Mouse (Mus musculus): ENCODE measurements around the gene Trim14. TPM values are rescaled to one million over a fixed set of nuclear protein-coding genes. Genes with fewer than 3 reads are reported as not detected.
A peak's percentile ranks its signal among the peaks of the same experiment; 100 is the strongest.
"Not testable (repeated sequence)": the region's sequence is repeated elsewhere in the genome, so short reads cannot be mapped to it uniquely, and the experiment has no call there.

Trim14 gene
- 17.7 and 43.5 TPM in 2 replicates for total RNA-seq (2017)

DNA sequence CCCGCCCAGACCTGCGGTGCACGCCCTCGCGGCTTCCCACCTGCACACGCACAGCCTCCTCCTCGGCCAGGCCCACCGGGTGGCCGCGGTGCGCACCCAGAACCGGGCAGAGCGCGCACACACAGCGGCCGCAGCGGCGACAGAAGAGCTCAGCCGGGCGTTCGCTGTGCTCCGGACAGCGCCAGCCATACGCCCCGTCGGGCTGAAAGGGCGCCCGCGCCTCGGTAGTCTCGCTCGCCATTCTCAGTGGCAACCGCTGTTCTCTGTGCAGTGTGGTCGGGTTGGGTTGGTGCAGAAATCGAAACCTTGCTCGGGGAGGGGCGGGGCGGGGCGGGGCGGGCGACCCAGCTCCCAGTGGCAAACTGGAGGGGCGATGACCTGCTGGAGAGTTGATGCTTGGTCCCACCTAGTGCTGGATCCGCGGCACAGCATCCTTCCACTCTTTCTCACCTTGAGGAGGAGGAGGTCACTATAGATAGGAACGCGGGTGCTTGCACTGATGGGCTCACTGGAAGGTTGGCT lies at the start of gene Trim14:
Gene Trim14, minus strand, starts transcription at position 302 of the 522 bp plus-strand sequence.
- ATAC-seq (replicated peaks in 1 of 2; ENCODE audit: insufficient read depth in 1 of 2, low FRiP score in 2 of 2, low TSS enrichment in 1 of 2, low read depth in 1 of 2, poor library complexity in 2 of 2, severe bottlenecking in 2 of 2) = peak; percentile 75 to 76

- no peak for ATAC-seq (replicated peaks in 1 of 2; ENCODE audit: insufficient read depth in 1 of 2, low FRiP score in 2 of 2, low TSS enrichment in 1 of 2, low read depth in 1 of 2, poor library complexity in 2 of 2, severe bottlenecking in 2 of 2)
Observed at GRCm38 (mm10) chr4:46585041-46585810, 49.3 kb upstream of the Trim14 start.

- ATAC-seq (replicated peaks in 1 of 2; ENCODE audit: insufficient read depth in 1 of 2, low FRiP score in 2 of 2, low TSS enrichment in 1 of 2, low read depth in 1 of 2, poor library complexity in 2 of 2, severe bottlenecking in 2 of 2) = not testable (repeated sequence)
Observed at GRCm38 (mm10) chr4:46584536-46584935, 48.6 kb upstream of the Trim14 start.

- ATAC-seq (replicated peaks in 1 of 2; ENCODE audit: insufficient read depth in 1 of 2, low FRiP score in 2 of 2, low TSS enrichment in 1 of 2, low read depth in 1 of 2, poor library complexity in 2 of 2, severe bottlenecking in 2 of 2) = peak; percentile 35 to 57; a peak in 3 of 4 replicates
Observed at GRCm38 (mm10) chr4:46584084-46584483, 48.1 kb upstream of the Trim14 start.

- ATAC-seq (replicated peaks in 1 of 2; ENCODE audit: insufficient read depth in 1 of 2, low FRiP score in 2 of 2, low TSS enrichment in 1 of 2, low read depth in 1 of 2, poor library complexity in 2 of 2, severe bottlenecking in 2 of 2) = not testable (repeated sequence)
Observed at GRCm38 (mm10) chr4:46582024-46582423, 46.1 kb upstream of the Trim14 start.

DNA sequence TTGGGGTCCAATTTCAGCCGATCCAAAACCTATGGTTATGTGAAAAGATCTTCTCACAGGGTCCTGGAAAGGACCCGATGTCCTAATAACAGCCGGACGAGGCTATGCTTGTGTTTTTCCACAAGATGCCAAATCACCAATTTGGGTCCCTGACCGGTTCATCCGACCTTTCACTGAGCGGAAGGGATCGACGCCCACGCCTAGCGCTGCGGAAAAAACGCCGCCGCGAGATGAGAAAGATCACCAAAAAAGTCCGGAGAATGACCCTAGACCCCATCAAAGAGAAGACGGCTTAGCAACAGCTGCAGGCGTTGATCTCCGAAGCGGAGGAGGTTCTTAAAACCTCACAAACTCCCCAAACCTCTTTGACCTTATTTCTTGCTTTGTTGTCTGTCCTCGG lies 45.6 kb upstream of the Trim14 start:
- ATAC-seq (replicated peaks in 1 of 2; ENCODE audit: insufficient read depth in 1 of 2, low FRiP score in 2 of 2, low TSS enrichment in 1 of 2, low read depth in 1 of 2, poor library complexity in 2 of 2, severe bottlenecking in 2 of 2) = not testable (repeated sequence)

DNA sequence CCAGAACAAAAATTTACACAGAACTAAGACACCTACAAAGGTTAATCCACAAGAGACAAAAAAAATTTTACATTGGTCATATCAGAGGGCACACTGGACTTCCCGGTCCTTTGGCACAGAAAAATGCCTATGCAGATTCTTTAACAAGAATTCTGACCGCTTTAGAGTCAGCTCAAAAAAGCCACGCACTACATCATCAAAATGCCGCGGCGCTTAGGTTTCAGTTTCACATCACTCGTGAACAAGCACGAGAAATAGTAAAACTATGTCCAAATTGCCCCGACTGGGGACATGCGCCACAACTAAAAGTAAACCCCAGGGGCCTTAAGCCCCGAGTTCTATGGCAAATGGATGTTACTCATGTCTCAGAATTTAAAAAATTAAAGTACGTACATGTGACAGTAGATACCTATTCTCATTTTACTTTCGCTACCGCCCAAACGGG lies 44.9 kb upstream of the Trim14 start:
- not testable (repeated sequence) for ATAC-seq (replicated peaks in 1 of 2; ENCODE audit: insufficient read depth in 1 of 2, low FRiP score in 2 of 2, low TSS enrichment in 1 of 2, low read depth in 1 of 2, poor library complexity in 2 of 2, severe bottlenecking in 2 of 2)

- not testable (repeated sequence) for ATAC-seq (replicated peaks in 1 of 2; ENCODE audit: insufficient read depth in 1 of 2, low FRiP score in 2 of 2, low TSS enrichment in 1 of 2, low read depth in 1 of 2, poor library complexity in 2 of 2, severe bottlenecking in 2 of 2)
Observed at GRCm38 (mm10) chr4:46578796-46579346, 42.9 kb upstream of the Trim14 start.

DNA sequence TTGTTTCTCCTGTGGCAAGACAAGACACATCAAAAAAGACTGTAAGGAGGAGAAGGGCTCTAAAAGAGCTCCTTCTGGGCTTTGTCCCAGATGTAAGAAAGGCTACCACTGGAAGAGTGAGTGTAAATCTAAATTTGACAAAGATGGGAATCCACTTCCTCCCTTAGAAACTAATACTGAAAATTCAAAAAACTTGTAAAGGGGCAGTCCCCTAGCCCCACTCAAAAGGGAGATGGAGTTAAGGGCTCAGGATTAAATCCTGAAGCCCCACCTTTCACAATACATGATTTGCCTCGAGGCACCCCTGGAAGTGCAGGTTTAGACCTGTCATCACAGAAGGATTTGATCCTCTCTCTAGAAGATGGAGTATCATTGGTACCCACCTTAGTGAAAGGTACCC lies 42.3 kb upstream of the Trim14 start:
- ATAC-seq (replicated peaks in 1 of 2; ENCODE audit: insufficient read depth in 1 of 2, low FRiP score in 2 of 2, low TSS enrichment in 1 of 2, low read depth in 1 of 2, poor library complexity in 2 of 2, severe bottlenecking in 2 of 2) = no peak

DNA sequence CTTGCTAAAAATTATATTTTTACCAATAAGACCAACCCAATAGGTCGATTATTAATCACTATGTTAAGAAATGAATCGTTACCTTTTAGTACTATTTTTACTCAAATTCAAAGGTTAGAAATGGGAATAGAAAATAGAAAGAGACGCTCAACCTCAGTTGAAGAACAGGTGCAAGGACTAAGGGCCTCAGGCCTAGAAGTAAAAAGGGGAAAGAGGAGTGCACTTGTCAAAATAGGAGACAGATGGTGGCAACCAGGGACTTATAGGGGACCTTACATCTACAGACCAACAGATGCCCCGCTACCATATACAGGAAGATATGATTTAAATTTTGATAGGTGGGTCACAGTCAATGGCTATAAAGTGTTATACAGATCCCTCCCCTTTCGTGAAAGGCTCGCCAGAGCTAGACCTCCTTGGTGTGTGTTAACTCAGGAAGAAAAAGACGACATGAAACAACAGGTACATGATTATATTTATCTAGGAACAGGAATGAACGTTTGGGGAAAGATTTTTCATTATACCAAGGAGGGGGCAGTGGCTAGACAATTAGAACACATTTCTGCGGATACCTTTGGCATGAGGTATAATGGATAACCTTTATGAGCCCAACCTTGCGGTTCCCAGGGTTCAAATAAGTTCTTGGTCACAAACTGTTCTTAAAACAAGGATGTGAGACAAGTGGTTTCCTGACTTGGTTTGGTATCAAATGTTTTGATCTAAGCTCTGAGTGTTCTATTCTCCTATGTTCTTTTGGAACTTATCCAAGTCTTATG lies 39.8 kb upstream of the Trim14 start:
- ATAC-seq (replicated peaks in 1 of 2; ENCODE audit: insufficient read depth in 1 of 2, low FRiP score in 2 of 2, low TSS enrichment in 1 of 2, low read depth in 1 of 2, poor library complexity in 2 of 2, severe bottlenecking in 2 of 2) = peak; percentile 35 to 65; a peak in 3 of 4 replicates

GRCm38 (mm10) chr4:46574841-46575240 lies 38.9 kb upstream of the Trim14 start:
- peak in 1 of 2 experiments; percentile 14; a peak in 1 of 4 replicates for ATAC-seq (replicated peaks in 1 of 2; ENCODE audit: insufficient read depth in 1 of 2, low FRiP score in 2 of 2, low TSS enrichment in 1 of 2, low read depth in 1 of 2, poor library complexity in 2 of 2, severe bottlenecking in 2 of 2)

DNA sequence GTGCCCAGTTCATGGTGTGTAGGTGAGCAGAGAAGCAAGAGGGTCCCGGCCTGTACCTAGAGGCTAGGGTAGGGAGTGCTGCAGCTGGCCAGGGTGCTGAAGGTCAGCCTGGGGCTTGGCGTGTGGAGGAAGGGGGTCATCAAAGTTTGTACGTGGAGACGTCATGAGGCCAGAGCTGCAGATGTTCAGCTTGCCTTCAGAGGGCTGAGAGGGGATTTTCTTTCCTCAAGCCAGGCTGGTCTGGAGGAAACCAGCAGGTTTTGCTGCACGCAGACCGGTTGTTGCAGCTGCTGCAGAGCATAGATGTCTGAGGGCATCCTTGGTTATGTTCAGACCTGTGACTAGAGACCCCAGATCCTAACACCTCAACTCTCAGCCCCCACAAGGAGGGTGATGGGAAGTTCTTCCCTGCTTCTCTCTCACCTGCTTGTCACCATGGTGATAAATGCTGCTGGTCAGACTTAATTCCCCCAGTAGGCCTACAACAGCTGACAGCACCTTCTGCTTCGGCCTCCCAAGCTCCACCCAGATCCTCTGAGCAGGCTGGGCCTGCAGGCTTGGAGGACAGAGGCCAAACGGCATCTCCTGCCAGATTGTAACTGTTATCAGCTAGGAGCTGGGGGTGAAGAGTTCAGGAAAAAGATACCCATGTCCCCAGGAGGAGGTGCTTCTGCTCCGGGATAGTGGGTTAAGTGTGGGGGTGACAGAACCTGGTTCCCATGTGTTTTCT lies 38.2 kb upstream of the Trim14 start:
- peak in 1 of 2 experiments; percentile 16; a peak in 2 of 4 replicates for ATAC-seq (replicated peaks in 1 of 2; ENCODE audit: insufficient read depth in 1 of 2, low FRiP score in 2 of 2, low TSS enrichment in 1 of 2, low read depth in 1 of 2, poor library complexity in 2 of 2, severe bottlenecking in 2 of 2)

DNA sequence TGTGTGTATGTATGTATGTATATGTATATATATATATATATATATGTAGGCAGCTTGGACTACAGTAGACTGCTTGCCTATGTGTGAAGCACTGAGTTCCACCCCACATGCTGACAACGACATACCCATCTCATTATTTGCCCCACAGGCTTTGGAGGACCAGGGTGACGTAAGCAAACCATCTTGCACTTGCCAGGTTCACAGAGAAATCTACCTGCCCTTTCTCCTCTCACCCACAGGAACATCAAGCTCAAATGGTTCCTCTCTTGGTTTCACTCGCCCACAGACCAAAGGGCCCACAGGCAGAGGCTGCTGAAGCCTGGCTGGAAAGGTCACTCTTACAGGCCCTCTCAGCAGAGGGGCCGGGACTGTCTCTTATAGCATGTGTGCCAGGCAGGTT lies 36.7 kb upstream of the Trim14 start:
- no peak for ATAC-seq (replicated peaks in 1 of 2; ENCODE audit: insufficient read depth in 1 of 2, low FRiP score in 2 of 2, low TSS enrichment in 1 of 2, low read depth in 1 of 2, poor library complexity in 2 of 2, severe bottlenecking in 2 of 2)

- ATAC-seq (replicated peaks in 1 of 2; ENCODE audit: insufficient read depth in 1 of 2, low FRiP score in 2 of 2, low TSS enrichment in 1 of 2, low read depth in 1 of 2, poor library complexity in 2 of 2, severe bottlenecking in 2 of 2) = no peak
Observed at GRCm38 (mm10) chr4:46571744-46572143, 35.8 kb upstream of the Trim14 start.

GRCm38 (mm10) chr4:46569671-46570070 lies 33.7 kb upstream of the Trim14 start:
- ATAC-seq (replicated peaks in 1 of 2; ENCODE audit: insufficient read depth in 1 of 2, low FRiP score in 2 of 2, low TSS enrichment in 1 of 2, low read depth in 1 of 2, poor library complexity in 2 of 2, severe bottlenecking in 2 of 2) = no peak

- no peak for ATAC-seq (replicated peaks in 1 of 2; ENCODE audit: insufficient read depth in 1 of 2, low FRiP score in 2 of 2, low TSS enrichment in 1 of 2, low read depth in 1 of 2, poor library complexity in 2 of 2, severe bottlenecking in 2 of 2)
Observed at GRCm38 (mm10) chr4:46568169-46568568, 32.2 kb upstream of the Trim14 start.
